Mouse (Mus musculus): ENCODE results near the gene Ccdc191. TPM values are rescaled to one million over a fixed set of nuclear protein-coding genes. Genes with fewer than 3 reads are reported as not detected.

Ccdc191 gene
- polyA plus RNA-seq, 1 experiment, result 1.3 TPM

DNA sequence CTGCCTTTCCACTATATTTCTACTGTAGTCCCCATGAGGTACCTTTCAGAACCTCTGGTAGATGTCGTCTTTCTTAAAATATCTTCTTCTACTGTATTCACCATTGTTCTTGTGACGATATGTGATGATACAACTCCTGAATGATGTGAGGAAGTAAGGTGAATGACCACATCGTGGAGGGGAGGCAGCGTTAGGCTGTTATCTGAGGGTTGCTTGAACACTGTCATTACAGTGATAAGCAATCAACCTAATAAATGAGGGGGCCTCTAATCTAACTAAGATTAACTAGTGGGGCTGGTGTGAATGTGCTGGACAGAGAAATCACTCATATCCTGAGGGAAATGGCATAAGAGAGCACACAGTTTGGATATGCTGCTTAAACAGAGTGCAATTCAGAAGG is 10.5 kb downstream of the Ccdc191 start:
- TF ChIP-seq CTCF (IDR thresholded peaks at IDR 0.05; ENCODE audit: borderline replicate concordance, control insufficient read depth, extremely low read depth, insufficient read depth, low read length, poor library complexity), result no peak
- no peak for TF ChIP-seq POLR2A (IDR thresholded peaks at IDR 0.05; ENCODE audit: control insufficient read depth, extremely low read depth, insufficient read depth, low read length, poor library complexity)
- WGBS, result 95% methylated on average over 4 of the region's 4 CpGs
- Histone ChIP-seq H3K36me3 (ENCODE audit: control insufficient read depth, insufficient read depth, low read length) (no peaks in the 10 kb centered on the region), H3K4me1 (replicated peaks; ENCODE audit: control insufficient read depth, insufficient read depth, low read length) (no peaks in the 10 kb centered on the region), H3K4me3 (ENCODE audit: control insufficient read depth, insufficient read depth, low read length) (no peak overlapping the region), H3K27me3 (ENCODE audit: control insufficient read depth, insufficient read depth, low read length) (no peaks in the 10 kb centered on the region), H3K27ac (ENCODE audit: control insufficient read depth, insufficient read depth, low read length) (no peak overlapping the region)
- no peak for DNase-seq

DNA sequence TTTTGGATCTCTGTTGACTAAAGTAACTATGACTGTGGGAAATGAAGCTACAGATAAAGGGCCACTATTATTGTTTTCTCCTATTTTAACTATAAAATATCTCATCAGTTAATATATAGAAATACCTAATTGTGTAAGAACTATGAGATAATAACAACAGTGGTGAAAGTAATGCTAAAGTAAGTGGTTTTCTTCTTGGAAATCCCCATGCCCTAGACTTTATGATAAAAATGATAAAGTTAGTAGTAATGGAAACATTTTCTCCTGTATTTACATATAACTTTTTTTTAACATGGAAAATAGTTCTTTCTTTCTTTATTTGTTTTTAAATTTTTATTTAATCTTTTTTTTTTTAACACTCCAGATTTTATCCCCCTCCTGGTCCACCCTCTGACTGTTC is 11.0 kb downstream of the Ccdc191 start:
- H3K36me3 ChIP-seq (ENCODE audit: control insufficient read depth, insufficient read depth, low read length), result no peaks in the 10 kb centered on the region
- no peaks in the 10 kb centered on the region for H3K4me1 ChIP-seq (replicated peaks; ENCODE audit: control insufficient read depth, insufficient read depth, low read length)
- no peak overlapping the region for H3K27ac ChIP-seq (ENCODE audit: control insufficient read depth, insufficient read depth, low read length)
- no peak for DNase-seq
- H3K27me3 ChIP-seq (ENCODE audit: control insufficient read depth, insufficient read depth, low read length), result no peaks in the 10 kb centered on the region
- no peak overlapping the region for H3K4me3 ChIP-seq (ENCODE audit: control insufficient read depth, insufficient read depth, low read length)
- TF ChIP-seq POLR2A (IDR thresholded peaks at IDR 0.05; ENCODE audit: control insufficient read depth, extremely low read depth, insufficient read depth, low read length, poor library complexity) (no peak), CTCF (IDR thresholded peaks at IDR 0.05; ENCODE audit: borderline replicate concordance, control insufficient read depth, extremely low read depth, insufficient read depth, low read length, poor library complexity) (no peak)

DNA sequence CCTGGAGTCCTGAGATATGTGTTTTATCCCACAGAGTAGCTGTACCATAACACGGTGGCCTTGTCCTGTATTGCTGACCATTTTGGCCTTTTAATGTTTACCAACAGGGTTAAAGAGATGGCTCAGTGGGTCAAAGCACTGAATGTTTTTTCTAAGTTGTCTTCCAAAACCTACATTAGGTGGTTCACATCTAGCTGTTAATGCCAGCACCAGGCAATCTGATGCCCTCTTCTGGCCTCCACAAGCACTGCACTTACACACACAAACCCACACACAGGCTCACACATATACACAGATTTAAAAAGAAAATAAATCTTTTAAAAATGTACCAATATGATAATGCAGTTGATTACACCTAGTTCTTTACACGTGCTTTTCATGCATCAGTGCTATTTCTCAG is 19.3 kb downstream of the Ccdc191 start:
- TF ChIP-seq CTCF (IDR thresholded peaks at IDR 0.05; ENCODE audit: borderline replicate concordance, control insufficient read depth, extremely low read depth, insufficient read depth, low read length, poor library complexity), result no peak

DNA sequence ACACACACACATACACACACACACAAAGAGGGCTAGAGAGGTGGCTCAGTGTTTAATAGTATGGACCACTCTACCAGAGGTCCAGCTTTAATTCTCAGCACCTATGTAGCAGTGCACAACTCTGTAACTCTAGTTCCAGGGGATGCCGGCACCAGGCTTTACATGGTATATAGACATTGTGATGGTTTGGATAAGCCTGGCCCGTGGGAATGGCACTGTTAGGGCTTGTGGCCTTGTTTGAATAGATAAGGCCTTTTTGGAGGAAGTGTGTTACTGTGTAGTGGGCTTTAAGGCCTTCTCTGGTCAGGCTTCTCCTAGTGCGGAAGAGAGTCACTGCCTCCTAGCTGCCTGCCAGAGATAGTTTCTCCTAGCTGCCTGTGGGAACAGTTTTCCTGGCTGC is 29.3 kb downstream of the Ccdc191 start:
- no peak for TF ChIP-seq POLR2A (IDR thresholded peaks at IDR 0.05; ENCODE audit: control insufficient read depth, extremely low read depth, insufficient read depth, low read length, poor library complexity)
- no peak for TF ChIP-seq CTCF (IDR thresholded peaks at IDR 0.05; ENCODE audit: borderline replicate concordance, control insufficient read depth, extremely low read depth, insufficient read depth, low read length, poor library complexity)
- Histone ChIP-seq H3K4me3 (ENCODE audit: control insufficient read depth, insufficient read depth, low read length) (no peak overlapping the region), H3K36me3 (ENCODE audit: control insufficient read depth, insufficient read depth, low read length) (no peaks in the 10 kb centered on the region), H3K4me1 (replicated peaks; ENCODE audit: control insufficient read depth, insufficient read depth, low read length) (no peaks in the 10 kb centered on the region), H3K27me3 (ENCODE audit: control insufficient read depth, insufficient read depth, low read length) (no peaks in the 10 kb centered on the region), H3K27ac (ENCODE audit: control insufficient read depth, insufficient read depth, low read length) (no peak overlapping the region)
- WGBS, result 88% methylated on average over 3 of the region's 3 CpGs
- DNase-seq, result no peak

More for the DNA sequence above, 19.3 kb downstream of the Ccdc191 start:
- Histone ChIP-seq H3K27ac (ENCODE audit: control insufficient read depth, insufficient read depth, low read length) (no peak overlapping the region), H3K4me1 (replicated peaks; ENCODE audit: control insufficient read depth, insufficient read depth, low read length) (no peaks in the 10 kb centered on the region), H3K36me3 (ENCODE audit: control insufficient read depth, insufficient read depth, low read length) (no peaks in the 10 kb centered on the region), H3K4me3 (ENCODE audit: control insufficient read depth, insufficient read depth, low read length) (no peak overlapping the region), H3K27me3 (ENCODE audit: control insufficient read depth, insufficient read depth, low read length) (no peaks in the 10 kb centered on the region)
- DNase-seq, result peak; percentile 23
- 97% methylated on average over 2 of the region's 2 CpGs for WGBS

DNA sequence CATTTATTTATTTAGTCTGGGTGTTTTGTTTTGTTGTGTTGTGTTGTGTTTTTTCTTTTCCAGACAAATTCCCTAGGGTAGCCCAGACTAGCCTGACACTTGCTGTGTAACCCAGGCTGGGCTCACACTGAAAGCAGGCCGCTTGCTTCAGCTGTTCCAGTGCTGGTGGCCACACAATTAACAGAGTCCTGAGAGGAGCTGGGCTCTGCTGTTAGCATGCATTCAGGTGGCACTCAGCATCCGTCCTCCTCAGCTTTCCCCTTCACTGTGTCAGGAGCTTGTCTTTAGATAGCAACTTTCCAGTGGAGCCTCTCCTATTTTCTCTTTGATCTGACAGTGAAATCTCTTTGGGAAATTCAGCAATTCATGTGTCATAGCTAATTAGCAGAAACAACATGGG is 32.4 kb downstream of the Ccdc191 start:
- H3K4me3 ChIP-seq (ENCODE audit: control insufficient read depth, insufficient read depth, low read length), result no peak overlapping the region
- no peaks in the 10 kb centered on the region for H3K4me1 ChIP-seq (replicated peaks; ENCODE audit: control insufficient read depth, insufficient read depth, low read length)
- 94% methylated on average over 2 of the region's 2 CpGs for WGBS
- no peaks in the 10 kb centered on the region for H3K27me3 ChIP-seq (ENCODE audit: control insufficient read depth, insufficient read depth, low read length)
- no peaks in the 10 kb centered on the region for H3K36me3 ChIP-seq (ENCODE audit: control insufficient read depth, insufficient read depth, low read length)
- no peak overlapping the region for H3K27ac ChIP-seq (ENCODE audit: control insufficient read depth, insufficient read depth, low read length)
- DNase-seq, result no peak
- no peak for TF ChIP-seq POLR2A (IDR thresholded peaks at IDR 0.05; ENCODE audit: control insufficient read depth, extremely low read depth, insufficient read depth, low read length, poor library complexity)
- TF ChIP-seq CTCF (IDR thresholded peaks at IDR 0.05; ENCODE audit: borderline replicate concordance, control insufficient read depth, extremely low read depth, insufficient read depth, low read length, poor library complexity), result no peak

DNA sequence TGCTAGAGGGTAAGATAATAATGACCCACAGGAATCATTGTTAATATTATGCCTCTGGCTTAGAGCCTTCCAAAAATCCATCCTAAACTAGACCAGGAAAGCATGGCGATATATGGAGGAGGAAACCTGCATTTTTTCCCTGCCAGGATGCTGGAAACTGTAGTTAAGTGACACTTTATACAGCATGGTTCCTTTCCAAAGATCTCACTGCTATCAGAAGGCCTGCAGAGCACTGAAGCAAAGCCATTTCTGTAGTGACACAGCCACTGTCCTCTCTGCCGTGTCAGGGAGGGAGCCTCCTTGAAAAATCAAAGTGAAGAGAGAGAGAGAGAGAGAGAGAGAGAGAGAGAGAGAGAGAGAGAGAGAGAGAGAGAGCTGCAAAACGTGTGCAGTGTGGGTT is 33.0 kb downstream of the Ccdc191 start:
- TF ChIP-seq CTCF (IDR thresholded peaks at IDR 0.05; ENCODE audit: borderline replicate concordance, control insufficient read depth, extremely low read depth, insufficient read depth, low read length, poor library complexity) (no peak), POLR2A (IDR thresholded peaks at IDR 0.05; ENCODE audit: control insufficient read depth, extremely low read depth, insufficient read depth, low read length, poor library complexity) (no peak)
- no peaks in the 10 kb centered on the region for H3K4me1 ChIP-seq (replicated peaks; ENCODE audit: control insufficient read depth, insufficient read depth, low read length)
- no peak overlapping the region for H3K4me3 ChIP-seq (ENCODE audit: control insufficient read depth, insufficient read depth, low read length)
- no peaks in the 10 kb centered on the region for H3K36me3 ChIP-seq (ENCODE audit: control insufficient read depth, insufficient read depth, low read length)
- no peak overlapping the region for H3K27ac ChIP-seq (ENCODE audit: control insufficient read depth, insufficient read depth, low read length)
- DNase-seq, result no peak
- no peaks in the 10 kb centered on the region for H3K27me3 ChIP-seq (ENCODE audit: control insufficient read depth, insufficient read depth, low read length)
- 68% methylated on average over 3 of the region's 3 CpGs for WGBS

DNA sequence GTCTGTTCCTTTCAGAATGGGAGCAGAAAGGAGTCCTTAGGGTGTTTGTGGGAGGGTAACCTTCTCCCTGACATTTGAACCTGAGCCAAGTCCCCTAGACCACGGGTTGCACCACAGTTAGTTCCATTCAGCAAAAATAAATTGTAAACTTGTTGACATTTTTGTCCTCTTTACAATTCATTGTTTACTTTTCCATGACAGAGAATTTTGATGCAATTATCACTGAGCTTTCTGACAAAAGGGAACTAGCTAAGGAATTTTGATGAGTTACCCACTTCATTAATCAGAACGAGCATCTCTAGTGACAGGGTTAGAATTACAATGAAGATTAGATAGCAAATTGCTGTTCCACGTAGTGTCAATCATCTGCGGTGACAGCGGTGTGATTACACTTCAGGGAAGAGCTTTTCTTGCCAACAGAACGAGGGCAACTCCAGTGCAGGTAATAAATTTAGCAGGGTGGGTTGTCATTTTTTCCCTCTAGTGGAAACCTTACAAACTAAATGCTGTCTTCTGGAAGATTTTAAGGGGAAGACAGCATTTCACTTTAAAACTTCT is 35.5 kb downstream of the Ccdc191 start:
- no peak for DNase-seq
- H3K36me3 ChIP-seq (ENCODE audit: control insufficient read depth, insufficient read depth, low read length), result no peaks in the 10 kb centered on the region
- H3K4me3 ChIP-seq (ENCODE audit: control insufficient read depth, insufficient read depth, low read length), result no peak overlapping the region
- TF ChIP-seq CTCF (IDR thresholded peaks at IDR 0.05; ENCODE audit: borderline replicate concordance, control insufficient read depth, extremely low read depth, insufficient read depth, low read length, poor library complexity) (no peak), POLR2A (IDR thresholded peaks at IDR 0.05; ENCODE audit: control insufficient read depth, extremely low read depth, insufficient read depth, low read length, poor library complexity) (no peak)
- 87% methylated on average over 6 of the region's 6 CpGs for WGBS
- H3K27ac ChIP-seq (ENCODE audit: control insufficient read depth, insufficient read depth, low read length), result no peak overlapping the region
- no peaks in the 10 kb centered on the region for H3K27me3 ChIP-seq (ENCODE audit: control insufficient read depth, insufficient read depth, low read length)
- no peaks in the 10 kb centered on the region for H3K4me1 ChIP-seq (replicated peaks; ENCODE audit: control insufficient read depth, insufficient read depth, low read length)
